Mouse (Mus musculus): ENCODE results near the gene Gas6.

DNA sequence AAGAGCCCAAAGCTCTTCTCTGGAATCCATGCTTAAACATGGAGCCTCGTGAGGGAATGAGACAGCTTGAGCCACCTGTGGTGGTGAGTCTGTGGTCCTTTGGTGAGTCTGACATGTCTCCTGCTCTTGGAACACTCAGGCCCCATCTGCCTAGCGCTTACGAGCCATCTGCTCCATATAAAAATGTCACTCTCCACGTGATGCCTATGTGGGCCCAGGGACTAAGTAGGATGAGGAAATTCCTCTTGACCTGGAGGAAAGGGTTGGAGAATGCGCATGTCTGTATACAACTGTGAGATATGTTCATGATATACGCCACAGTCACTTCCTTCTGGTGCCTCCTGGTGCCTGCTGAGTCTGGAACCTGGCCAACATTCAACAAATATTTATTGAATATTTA, 18.4 kb upstream of the Gas6 start:
- TF ChIP-seq EP300 (IDR thresholded peaks at IDR 0.05) (no peak), CTCF (IDR thresholded peaks at IDR 0.05) (no peak)
